Mouse (Mus musculus) forebrain, embryonic 14.5 days (tissue): ENCODE results near the gene Atg13. TPM values are rescaled to one million over a fixed set of nuclear protein-coding genes. Genes with fewer than 3 reads are reported as not detected.

Experiments used
- ATAC-seq: fragments of 200-750 bp; cut with Nextera tagmentation; 2 replicates; pipeline ENCODE4 v1.8.0; 2017; ENCODE audit warnings: mild to moderate bottlenecking, moderate library complexity
- DNase-seq: peaks from one replicate; pipeline ENCODE4 v3.0.0-alpha.2; 2015; ENCODE audit warnings: low spot score
- H3K27ac ChIP-seq: fragments of 300-500 bp; sonication (generic); 2 replicates; pipeline ENCODE4 v1.5.1; 2014; ENCODE audit warnings: low read depth, mild to moderate bottlenecking, control low read depth, low read length, moderate library complexity
- H3K27me3 ChIP-seq: fragments of 300-500 bp; sonication (generic); replicated peaks from 2 replicates; pipeline ENCODE4 v1.6.1; 2014; ENCODE audit warnings: low read length, control low read depth, mixed read lengths; ENCODE audit not compliant: control insufficient read depth, insufficient read depth
- H3K36me3 ChIP-seq: fragments of 300-500 bp; sonication (generic); 2 replicates; pipeline ENCODE4 v1.6.1; 2014; ENCODE audit warnings: low read length, control low read depth; ENCODE audit not compliant: control insufficient read depth, insufficient read depth
- H3K4me1 ChIP-seq: fragments of 300-500 bp; sonication (generic); 2 replicates; pipeline ENCODE4 v1.6.1; 2014; ENCODE audit warnings: antibody characterized with exemption, low read length, control low read depth; ENCODE audit not compliant: control insufficient read depth, insufficient read depth
- H3K4me2 ChIP-seq: fragments of 300-500 bp; sonication (generic); 2 replicates; pipeline ENCODE4 v1.6.1; 2014; ENCODE audit warnings: mild to moderate bottlenecking, control low read depth, low read length
- H3K4me3 ChIP-seq: fragments of 300-500 bp; sonication (generic); 2 replicates; pipeline ENCODE4 v1.5.1; 2014; ENCODE audit warnings: low read depth, low read length, control low read depth
- H3K9ac ChIP-seq: fragments of 300-500 bp; sonication (generic); 2 replicates; pipeline ENCODE4 v1.6.1; 2014; ENCODE audit warnings: mild to moderate bottlenecking, low read length, control low read depth, moderate library complexity
- H3K9me3 ChIP-seq: fragments of 300-500 bp; sonication (generic); replicated peaks from 2 replicates; pipeline ENCODE4 v1.6.1; 2016; ENCODE audit warnings: low read length, control low read depth, mixed read lengths; ENCODE audit not compliant: control insufficient read depth
- WGBS: fragments of 180-500 bp; shearing (Covaris S2); extraction: QIAGEN DNeasy Blood & Tissue Kit; methylation state at CpG from one replicate; pipeline ENCODE4 v1.1.7; 2014; 5-methylcytosine and 5-hydroxymethylcytosine counted together
- polyA plus RNA-seq: library from polyadenylated mRNA; unstranded; fragments of >200 nt; fragmentation: Nextera tagmentation; extraction: Ambion mirVana; gene quantifications from 2 replicates; pipeline ENCODE4 v1.2.1, GENCODE M21; 2014

Gene Atg13
- polyA plus RNA-seq, 1 experiment from 2014 or later, result 40.4 TPM

DNA sequence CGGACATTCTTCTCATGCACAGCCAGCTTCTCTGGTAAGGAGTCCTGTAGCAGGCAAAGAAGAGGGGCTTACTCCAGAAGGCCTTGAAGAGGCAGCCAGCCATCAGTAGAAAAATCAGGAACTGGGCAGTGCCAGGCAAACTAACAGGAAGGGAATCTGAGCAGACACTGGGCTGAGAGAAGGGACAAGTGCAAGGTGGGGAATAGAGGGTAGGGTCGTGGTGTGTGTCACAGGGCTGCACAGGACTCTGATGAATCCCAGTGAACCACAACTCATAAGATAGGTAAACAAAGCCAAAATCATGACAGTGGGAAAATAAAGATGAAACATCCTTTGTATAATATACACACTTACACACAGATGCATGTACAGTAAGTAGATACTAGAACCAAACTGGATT is 34.0 kb downstream of the Atg13 start:
- no peak for ATAC-seq
- no peak overlapping the region for H3K4me2 ChIP-seq
- no peak overlapping the region for H3K9ac ChIP-seq
- no peak overlapping the region for H3K4me3 ChIP-seq
- no peak overlapping the region for H3K27ac ChIP-seq
- peaks cover 92% of the 10 kb centered on the region for H3K36me3 ChIP-seq
- DNase-seq, result no peak
- H3K4me1 ChIP-seq, result no peaks in the 10 kb centered on the region
- H3K27me3 ChIP-seq, result no peaks in the 10 kb centered on the region
- H3K9me3 ChIP-seq, result no peaks in the 10 kb centered on the region
- 81% methylated on average over 2 of the region's 2 CpGs for WGBS

- no peaks in the 10 kb centered on the region for H3K27me3 ChIP-seq
- H3K4me1 ChIP-seq, result no peaks in the 10 kb centered on the region
- no peak overlapping the region for H3K4me3 ChIP-seq
- peaks cover 93% of the 10 kb centered on the region for H3K36me3 ChIP-seq
- 91% methylated on average over 5 of the region's 5 CpGs for WGBS
- no peaks in the 10 kb centered on the region for H3K9me3 ChIP-seq
- H3K4me2 ChIP-seq, result no peak overlapping the region
- H3K27ac ChIP-seq, result no peak overlapping the region
- no peak for ATAC-seq
- H3K9ac ChIP-seq, result no peak overlapping the region
- no peak for DNase-seq
Observed at GRCm38 (mm10) chr2:91674895-91675294, 35.5 kb downstream of the Atg13 start.

DNA sequence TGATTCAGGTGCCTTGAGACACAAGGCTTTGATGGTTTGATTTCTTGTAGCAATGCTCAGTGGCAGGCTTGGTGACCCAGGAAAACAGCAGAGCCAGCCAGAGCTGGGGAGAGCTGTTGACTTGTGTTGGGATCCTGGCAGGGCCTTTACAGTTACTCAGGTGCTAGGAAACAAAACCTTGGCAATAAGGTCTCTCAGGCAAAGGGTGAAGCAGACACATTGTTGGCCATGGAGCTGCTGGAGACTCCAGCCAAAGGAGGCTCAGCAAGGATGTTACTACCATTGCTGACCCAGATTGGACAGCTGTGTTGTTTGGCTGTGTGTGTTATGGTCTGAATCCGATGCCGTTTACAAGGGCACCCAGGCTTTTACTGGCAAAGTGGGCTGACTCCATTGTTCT is 36.8 kb downstream of the Atg13 start:
- Histone ChIP-seq H3K4me2 (no peak overlapping the region), H3K4me3 (no peak overlapping the region), H3K9ac (no peak overlapping the region), H3K9me3 (no peaks in the 10 kb centered on the region), H3K4me1 (no peaks in the 10 kb centered on the region), H3K27ac (no peak overlapping the region), H3K27me3 (no peaks in the 10 kb centered on the region), H3K36me3 (peaks cover 94% of the 10 kb centered on the region)
- DNase-seq (no peak), ATAC-seq (no peak)
- 97% methylated on average over 2 of the region's 2 CpGs for WGBS

DNA sequence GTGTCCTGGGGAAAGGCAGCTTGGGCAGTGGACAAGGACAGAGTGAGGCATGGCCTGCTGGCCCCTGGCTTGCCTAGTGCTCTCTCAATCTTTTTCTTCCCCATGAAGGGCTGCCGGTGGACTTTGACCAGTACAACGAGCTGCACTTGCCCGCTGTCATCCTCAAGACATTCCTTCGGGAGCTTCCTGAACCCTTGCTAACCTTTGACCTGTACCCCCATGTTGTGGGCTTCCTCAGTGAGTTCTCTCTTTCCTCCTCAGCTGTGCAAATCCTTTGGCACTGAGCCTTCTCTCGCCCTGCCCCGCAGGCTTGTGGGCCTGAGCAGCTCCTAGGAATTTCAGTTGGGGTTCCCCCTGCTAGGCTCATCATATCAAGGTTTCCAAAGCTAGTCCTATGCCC is 40.3 kb downstream of the Atg13 start:
- no peaks in the 10 kb centered on the region for H3K4me1 ChIP-seq
- H3K27me3 ChIP-seq, result no peaks in the 10 kb centered on the region
- DNase-seq, result no peak
- no peak overlapping the region for H3K4me3 ChIP-seq
- no peak overlapping the region for H3K9ac ChIP-seq
- H3K9me3 ChIP-seq, result no peaks in the 10 kb centered on the region
- WGBS, result 89% methylated on average over 6 of the region's 6 CpGs
- no peak overlapping the region for H3K27ac ChIP-seq
- peaks cover 83% of the 10 kb centered on the region for H3K36me3 ChIP-seq
- ATAC-seq, result no peak
- H3K4me2 ChIP-seq, result no peak overlapping the region

DNA sequence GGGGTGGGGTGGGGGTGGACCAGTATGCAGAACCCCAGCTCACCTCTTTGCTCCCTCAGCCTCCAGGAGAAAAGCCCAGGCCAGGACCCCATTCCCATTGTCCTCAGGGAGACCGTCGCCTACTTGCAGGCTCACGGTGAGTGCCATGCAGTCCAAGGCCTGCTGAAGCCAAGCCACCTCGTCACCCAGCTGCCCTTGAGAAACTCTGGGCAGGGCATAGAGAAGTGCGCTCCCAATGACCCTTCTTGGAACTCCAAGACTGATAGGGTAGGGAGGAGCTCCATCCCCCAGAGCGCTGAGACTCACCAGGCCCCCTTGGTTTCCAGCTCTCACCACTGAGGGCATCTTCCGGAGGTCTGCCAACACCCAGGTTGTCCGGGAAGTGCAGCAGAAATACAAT is 41.0 kb downstream of the Atg13 start:
- 88% methylated on average over 8 of the region's 8 CpGs for WGBS
- ATAC-seq (no peak), DNase-seq (no peak)
- Histone ChIP-seq H3K9me3 (no peaks in the 10 kb centered on the region), H3K9ac (no peak overlapping the region), H3K4me1 (no peaks in the 10 kb centered on the region), H3K36me3 (peaks cover 85% of the 10 kb centered on the region), H3K4me2 (no peak overlapping the region), H3K27ac (no peak overlapping the region), H3K27me3 (no peaks in the 10 kb centered on the region), H3K4me3 (no peak overlapping the region)

DNA sequence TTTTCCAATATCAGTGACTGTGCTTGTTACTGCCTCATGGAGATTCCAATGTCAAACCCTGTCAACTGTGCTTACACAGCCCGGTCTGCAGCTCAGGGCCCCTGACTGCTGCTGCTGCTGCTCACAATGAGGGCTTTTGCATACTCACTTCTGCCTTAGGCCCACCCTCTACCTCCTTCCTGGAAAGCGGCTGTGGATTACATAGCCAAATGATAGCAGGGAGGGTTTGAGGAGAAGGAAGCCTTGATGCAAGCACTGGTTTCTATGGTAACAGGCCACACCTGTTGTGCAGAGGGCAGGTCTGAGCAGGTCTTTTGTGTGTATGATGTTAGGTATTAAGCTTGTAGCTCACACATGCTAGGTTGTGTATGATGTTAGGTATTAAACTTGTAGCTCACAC is 42.6 kb downstream of the Atg13 start:
- ATAC-seq, result no peak
- H3K36me3 ChIP-seq, result peaks cover 85% of the 10 kb centered on the region
- H3K9me3 ChIP-seq, result no peaks in the 10 kb centered on the region
- no peak overlapping the region for H3K9ac ChIP-seq
- H3K4me3 ChIP-seq, result no peak overlapping the region
- no peak for DNase-seq
- H3K27me3 ChIP-seq, result no peaks in the 10 kb centered on the region
- H3K4me1 ChIP-seq, result no peaks in the 10 kb centered on the region
- no peak overlapping the region for H3K27ac ChIP-seq
- H3K4me2 ChIP-seq, result no peak overlapping the region
- 72% methylated on average over 2 of the region's 2 CpGs for WGBS

- Histone ChIP-seq H3K9ac (no peak overlapping the region), H3K4me1 (no peaks in the 10 kb centered on the region), H3K27me3 (no peaks in the 10 kb centered on the region), H3K36me3 (peaks cover 83% of the 10 kb centered on the region), H3K4me3 (no peak overlapping the region), H3K9me3 (no peaks in the 10 kb centered on the region), H3K27ac (no peak overlapping the region), H3K4me2 (no peak overlapping the region)
- DNase-seq (no peak), ATAC-seq (no peak)
- 95% methylated on average over 6 of the region's 6 CpGs for WGBS
Observed at GRCm38 (mm10) chr2:91666386-91666910, 43.9 kb downstream of the Atg13 start.

DNA sequence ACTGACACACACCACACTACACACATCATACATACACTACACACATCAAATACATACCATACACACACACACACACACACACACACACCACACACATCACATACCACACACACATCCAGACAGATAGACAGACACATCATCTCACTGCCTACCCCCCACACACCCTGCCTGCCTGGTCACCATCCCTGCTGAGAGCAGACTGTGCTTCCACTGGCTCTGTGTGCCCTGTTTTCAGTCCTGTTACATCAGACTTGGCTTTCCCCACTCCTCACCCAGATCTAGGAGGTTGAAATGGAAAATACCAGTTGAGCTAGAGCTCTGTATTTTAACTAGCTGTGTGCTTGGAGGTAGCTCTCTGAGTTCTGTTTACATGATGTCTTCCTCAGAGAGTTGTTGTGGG is 45.6 kb downstream of the Atg13 start:
- H3K4me1 ChIP-seq, result no peaks in the 10 kb centered on the region
- H3K4me3 ChIP-seq, result no peak overlapping the region
- no peak overlapping the region for H3K9ac ChIP-seq
- H3K36me3 ChIP-seq, result peaks cover 73% of the 10 kb centered on the region
- no peak overlapping the region for H3K27ac ChIP-seq
- H3K9me3 ChIP-seq, result no peaks in the 10 kb centered on the region
- no peak for ATAC-seq
- no peak for DNase-seq
- no peaks in the 10 kb centered on the region for H3K27me3 ChIP-seq
- no peak overlapping the region for H3K4me2 ChIP-seq

GRCm38 (mm10) chr2:91660981-91661380 is 49.4 kb downstream of the Atg13 start:
- Histone ChIP-seq H3K4me3 (no peak overlapping the region), H3K9ac (no peak overlapping the region), H3K27ac (no peak overlapping the region), H3K27me3 (no peaks in the 10 kb centered on the region), H3K36me3 (peaks cover 70% of the 10 kb centered on the region), H3K4me1 (no peaks in the 10 kb centered on the region), H3K4me2 (no peak overlapping the region), H3K9me3 (no peaks in the 10 kb centered on the region)
- DNase-seq, result no peak
- ATAC-seq, result no peak
- WGBS, result 93% methylated on average over 6 of the region's 6 CpGs
